Mouse (Mus musculus) liver, embryonic 14 days (tissue): ENCODE data around the gene Gm11236. TPM values are rescaled to one million over a fixed set of nuclear protein-coding genes. Genes with fewer than 3 reads are reported as not detected.

ENCODE experiments used
- polyA plus RNA-seq: library from polyadenylated mRNA; depleted of rRNA; stranded (reverse); fragments of >200 nt; gene quantifications from 2 replicates; pipeline ENCODE4 v1.2.3, GENCODE M21; 2012; rRNA removed

Gene Gm11236
- polyA plus RNA-seq, result not detected in 2 replicates

DNA sequence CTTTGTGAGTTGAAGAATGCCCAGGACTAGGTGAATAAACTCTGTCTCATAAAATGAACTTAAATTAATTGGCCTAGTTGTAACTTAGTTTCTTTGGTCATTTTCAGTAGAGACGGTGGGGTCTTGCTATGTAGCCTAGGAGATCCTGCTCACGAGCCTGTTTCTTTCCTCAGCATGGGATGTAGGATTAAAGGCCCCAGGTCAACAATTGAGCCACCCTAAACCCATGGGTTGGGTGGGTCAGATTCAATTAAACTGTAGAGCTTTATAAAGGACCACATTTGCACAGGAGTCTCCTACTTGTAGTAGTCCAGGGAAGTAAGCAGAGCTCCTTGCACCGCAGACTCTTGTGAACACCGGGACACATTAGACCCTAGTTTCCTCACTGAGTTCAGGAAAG, at the start of gene Gm11236:
Gene Gm11236 (plus strand): TSS at position 301 of the 400 bp plus-strand sequence.

DNA sequence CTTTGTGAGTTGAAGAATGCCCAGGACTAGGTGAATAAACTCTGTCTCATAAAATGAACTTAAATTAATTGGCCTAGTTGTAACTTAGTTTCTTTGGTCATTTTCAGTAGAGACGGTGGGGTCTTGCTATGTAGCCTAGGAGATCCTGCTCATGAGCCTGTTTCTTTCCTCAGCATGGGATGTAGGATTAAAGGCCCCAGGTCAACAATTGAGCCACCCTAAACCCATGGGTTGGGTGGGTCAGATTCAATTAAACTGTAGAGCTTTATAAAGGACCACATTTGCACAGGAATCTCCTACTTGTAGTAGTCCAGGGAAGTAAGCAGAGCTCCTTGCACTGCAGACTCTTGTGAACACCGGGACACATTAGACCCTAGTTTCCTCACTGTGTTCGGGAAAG, 30.3 kb upstream of the Gm11236 start, which contains the start of gene Gm11238:
Gene Gm11238 (plus strand): TSS at position 301 of the 400 bp plus-strand sequence.

DNA sequence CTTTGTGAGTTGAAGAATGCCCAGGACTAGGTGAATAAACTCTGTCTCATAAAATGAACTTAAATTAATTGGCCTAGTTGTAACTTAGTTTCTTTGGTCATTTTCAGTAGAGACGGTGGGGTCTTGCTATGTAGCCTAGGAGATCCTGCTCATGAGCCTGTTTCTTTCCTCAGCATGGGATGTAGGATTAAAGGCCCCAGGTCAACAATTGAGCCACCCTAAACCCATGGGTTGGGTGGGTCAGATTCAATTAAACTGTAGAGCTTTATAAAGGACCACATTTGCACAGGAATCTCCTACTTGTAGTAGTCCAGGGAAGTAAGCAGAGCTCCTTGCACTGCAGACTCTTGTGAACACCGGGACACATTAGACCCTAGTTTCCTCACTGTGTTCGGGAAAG, 15.2 kb upstream of the Gm11236 start, which contains the start of gene Gm11237:
Gene Gm11237 (plus strand): TSS at position 301 of the 400 bp plus-strand sequence.

DNA sequence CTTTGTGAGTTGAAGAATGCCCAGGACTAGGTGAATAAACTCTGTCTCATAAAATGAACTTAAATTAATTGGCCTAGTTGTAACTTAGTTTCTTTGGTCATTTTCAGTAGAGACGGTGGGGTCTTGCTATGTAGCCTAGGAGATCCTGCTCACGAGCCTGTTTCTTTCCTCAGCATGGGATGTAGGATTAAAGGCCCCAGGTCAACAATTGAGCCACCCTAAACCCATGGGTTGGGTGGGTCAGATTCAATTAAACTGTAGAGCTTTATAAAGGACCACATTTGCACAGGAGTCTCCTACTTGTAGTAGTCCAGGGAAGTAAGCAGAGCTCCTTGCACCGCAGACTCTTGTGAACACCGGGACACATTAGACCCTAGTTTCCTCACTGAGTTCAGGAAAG, 30.1 kb downstream of the Gm11236 start, which contains the start of gene Gm11239:
Gene Gm11239 (plus strand): TSS at position 301 of the 400 bp plus-strand sequence.

DNA sequence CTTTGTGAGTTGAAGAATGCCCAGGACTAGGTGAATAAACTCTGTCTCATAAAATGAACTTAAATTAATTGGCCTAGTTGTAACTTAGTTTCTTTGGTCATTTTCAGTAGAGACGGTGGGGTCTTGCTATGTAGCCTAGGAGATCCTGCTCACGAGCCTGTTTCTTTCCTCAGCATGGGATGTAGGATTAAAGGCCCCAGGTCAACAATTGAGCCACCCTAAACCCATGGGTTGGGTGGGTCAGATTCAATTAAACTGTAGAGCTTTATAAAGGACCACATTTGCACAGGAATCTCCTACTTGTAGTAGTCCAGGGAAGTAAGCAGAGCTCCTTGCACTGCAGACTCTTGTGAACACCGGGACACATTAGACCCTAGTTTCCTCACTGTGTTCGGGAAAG, 45.3 kb downstream of the Gm11236 start, which contains the start of gene Gm428:
Gene Gm428 (plus strand): TSS at position 301 of the 400 bp plus-strand sequence.

Other genes with a start within 250 kb of the Gm11236 start
- not detected in 2 replicates for gene Gm11487, start 233.0 kb upstream of the Gm11236 start, polyA plus RNA-seq
- not detected in 2 replicates for gene Gm11238, start 30.2 kb upstream of the Gm11236 start, polyA plus RNA-seq
- not detected in 2 replicates for gene Gm11237, start 15.1 kb upstream of the Gm11236 start, polyA plus RNA-seq
- not detected in 2 replicates for gene Gm11239, start 30.2 kb downstream of the Gm11236 start, polyA plus RNA-seq
- not detected in 2 replicates for gene Gm428, start 45.4 kb downstream of the Gm11236 start, polyA plus RNA-seq
- under 0.01 and 0.01 TPM in 2 replicates for gene Rasef, start 152.9 kb downstream of the Gm11236 start, polyA plus RNA-seq
- gene Gm11758, start 238.1 kb downstream of the Gm11236 start, polyA plus RNA-seq, result not detected in 2 replicates